Mouse (Mus musculus): Measurements from ENCODE around the gene Garem2. TPM values are rescaled to one million over a fixed set of nuclear protein-coding genes. Genes with fewer than 3 reads are reported as not detected.
"Not testable (repeated sequence)": the region's sequence is repeated elsewhere in the genome, so short reads cannot be mapped to it uniquely, and the experiment has no call there.

The Garem2 gene
- 0.52 and 0.75 TPM in 2 replicates for polyA plus RNA-seq (2015; fragmentation: Nextera tagmentation; extraction: Ambion mirVana)

DNA sequence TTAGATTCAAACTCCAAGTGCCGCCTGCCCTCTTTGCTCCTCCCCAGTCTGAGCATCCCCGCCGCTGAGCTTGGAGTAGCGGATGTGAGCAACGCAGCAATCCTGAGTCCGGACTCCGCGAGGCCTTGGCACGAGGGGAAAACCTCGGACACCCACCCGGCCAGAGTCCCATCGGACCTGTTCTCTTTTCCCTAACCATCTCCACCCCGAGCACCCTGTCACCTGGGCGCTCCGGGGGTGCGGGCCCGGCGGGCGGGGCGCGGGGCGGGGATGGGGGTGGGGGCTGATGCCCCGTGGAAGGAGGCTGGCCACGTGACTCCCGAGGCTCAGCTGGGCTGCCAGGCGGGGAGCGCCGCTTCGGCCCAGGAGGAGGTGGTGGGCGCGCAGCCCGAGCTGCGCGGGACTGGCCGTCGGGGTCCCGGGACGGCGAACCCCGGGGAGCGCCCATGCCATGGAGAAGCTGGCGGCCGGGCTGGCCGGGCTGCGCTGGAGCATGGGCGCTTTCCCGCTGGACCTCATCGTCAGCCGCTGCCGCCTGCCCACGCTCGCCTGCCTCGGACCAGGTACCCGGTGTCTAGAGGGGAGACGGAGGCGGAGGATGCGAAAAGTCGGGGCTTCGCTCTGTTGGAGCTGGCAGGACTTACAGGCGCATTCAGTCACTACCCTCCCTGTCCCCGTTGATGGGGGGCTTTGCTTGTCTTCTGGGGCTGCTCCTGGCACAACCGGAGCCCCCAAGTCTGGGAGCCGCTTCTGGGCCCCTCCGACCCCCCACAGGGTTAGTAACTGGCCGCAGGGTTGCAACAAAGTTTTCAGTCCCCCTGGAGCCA lies at the start of gene Garem2:
TSS of gene Garem2 (plus strand) at position 321 of the 827 bp plus-strand sequence.
- H3K36me3 ChIP-seq (ENCODE audit: insufficient read depth, low read length), result no peaks in the 10 kb centered on the region
- peaks cover 39% of the 10 kb centered on the region for H3K27me3 ChIP-seq (ENCODE audit: insufficient read depth, low read length)
- under 1% methylated on average over 50 of the region's 65 CpGs for WGBS
- peak within 1 kb of the TSS; percentile 95 for H3K4me2 ChIP-seq (replicated peaks; ENCODE audit: low read depth, low read length)
- H3K27ac ChIP-seq (ENCODE audit: low read length), result no peak within 1 kb of the TSS
- H3K9me3 ChIP-seq (ENCODE audit: low read length), result no peaks in the 10 kb centered on the region
- peaks cover 32% of the 10 kb centered on the region for H3K4me1 ChIP-seq (ENCODE audit: insufficient read depth, low read length)
- H3K4me3 ChIP-seq (ENCODE audit: low read length), result peak within 1 kb of the TSS; percentile 55
- peak; percentile 46 for ATAC-seq (ENCODE audit: low FRiP score, low TSS enrichment)
- peak within 1 kb of the TSS; percentile 61 for H3K9ac ChIP-seq (replicated peaks; ENCODE audit: low read length)

DNA sequence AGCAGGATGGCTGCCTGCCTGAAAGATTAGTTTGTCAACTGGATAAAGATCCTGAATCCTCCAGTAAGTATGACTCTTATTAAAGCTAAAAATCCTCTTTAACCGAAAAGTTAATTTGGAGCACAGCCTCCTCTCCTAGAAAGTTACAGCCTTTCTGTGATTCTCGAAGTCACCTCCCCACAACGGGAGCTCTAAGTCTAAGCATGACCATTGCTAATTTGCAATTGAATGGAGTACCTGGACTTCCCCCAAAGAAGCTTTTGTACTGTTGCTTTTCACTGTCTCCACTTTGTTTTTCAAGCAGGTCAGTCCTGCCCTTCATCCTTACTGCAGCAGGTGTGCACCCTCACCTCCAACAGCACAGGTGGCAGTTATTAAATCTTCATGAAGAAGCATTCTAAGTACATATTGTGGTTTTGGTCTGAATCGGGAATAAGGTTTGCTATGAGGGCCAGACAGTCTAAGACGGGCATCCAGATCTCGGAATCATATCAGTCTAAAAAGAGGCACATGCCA lies 46.7 kb upstream of the Garem2 start:
- no peaks in the 10 kb centered on the region for H3K9me3 ChIP-seq (ENCODE audit: low read length)
- no peaks in the 10 kb centered on the region for H3K27me3 ChIP-seq (ENCODE audit: insufficient read depth, low read length)
- no peak overlapping the region for H3K27ac ChIP-seq (ENCODE audit: low read length)
- peaks cover 31% of the 10 kb centered on the region for H3K36me3 ChIP-seq (ENCODE audit: insufficient read depth, low read length)
- no peak overlapping the region for H3K4me3 ChIP-seq (ENCODE audit: low read length)
- no peak overlapping the region for H3K9ac ChIP-seq (replicated peaks; ENCODE audit: low read length)
- no peak overlapping the region for H3K4me2 ChIP-seq (replicated peaks; ENCODE audit: low read depth, low read length)
- no peaks in the 10 kb centered on the region for H3K4me1 ChIP-seq (ENCODE audit: insufficient read depth, low read length)
- no peak for ATAC-seq (ENCODE audit: low FRiP score, low TSS enrichment)
- WGBS, result 88% methylated on average over 6 of the region's 6 CpGs

DNA sequence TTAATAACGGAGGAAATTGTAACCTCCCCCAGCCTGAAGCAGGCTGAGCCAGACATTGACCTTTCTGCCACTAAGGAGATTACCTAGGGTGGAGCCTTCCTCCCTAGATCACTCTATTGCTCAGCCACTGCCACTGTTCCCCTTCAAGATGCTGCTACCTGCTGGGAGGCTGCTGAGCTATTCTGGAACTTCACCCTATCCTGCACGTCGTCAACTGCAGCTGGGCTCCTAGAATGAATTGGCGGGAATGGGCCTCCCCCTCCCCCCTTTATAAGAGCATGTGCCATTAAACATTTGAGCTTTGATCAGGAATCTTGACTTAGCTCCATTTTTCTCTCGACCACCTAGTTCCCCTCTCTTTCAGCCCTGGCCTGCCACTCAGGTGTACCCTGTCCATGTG lies 45.4 kb upstream of the Garem2 start:
- not testable (repeated sequence) for H3K27ac ChIP-seq (ENCODE audit: low read length); ATAC-seq (ENCODE audit: low FRiP score, low TSS enrichment); H3K4me3 ChIP-seq (ENCODE audit: low read length); H3K9ac ChIP-seq (replicated peaks; ENCODE audit: low read length); H3K9me3 ChIP-seq (ENCODE audit: low read length); H3K27me3 ChIP-seq (ENCODE audit: insufficient read depth, low read length); H3K4me1 ChIP-seq (ENCODE audit: insufficient read depth, low read length); H3K4me2 ChIP-seq (replicated peaks; ENCODE audit: low read depth, low read length)
- peaks cover 39% of the 10 kb centered on the region for H3K36me3 ChIP-seq (ENCODE audit: insufficient read depth, low read length)
- WGBS, result 78% methylated on average over 5 of the region's 5 CpGs

DNA sequence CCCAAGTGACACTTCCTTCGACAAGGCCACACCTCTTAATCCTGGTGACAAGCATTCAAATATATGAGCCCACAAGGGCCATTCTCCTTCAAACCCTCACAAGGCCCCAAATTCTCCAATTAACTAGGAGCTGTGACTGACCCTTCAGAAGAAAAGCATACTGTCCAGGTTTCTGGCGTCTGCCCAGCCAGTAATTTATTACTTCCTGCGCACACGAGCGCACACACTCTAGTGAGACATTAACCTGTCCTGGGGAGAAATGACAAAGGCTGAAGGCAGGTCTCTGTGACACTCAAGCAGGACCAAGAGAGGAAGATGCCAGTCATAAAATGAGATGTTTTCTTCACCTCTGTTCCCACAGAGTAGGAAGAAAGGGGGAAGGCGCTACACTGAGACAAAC lies 37.2 kb upstream of the Garem2 start:
- Histone ChIP-seq H3K4me1 (ENCODE audit: insufficient read depth, low read length) (peaks cover 23% of the 10 kb centered on the region), H3K4me2 (replicated peaks; ENCODE audit: low read depth, low read length) (no peak overlapping the region), H3K27me3 (ENCODE audit: insufficient read depth, low read length) (no peaks in the 10 kb centered on the region), H3K27ac (ENCODE audit: low read length) (0 out of 2 replicates have a peak overlapping the region, but pooled peaks have one; percentile 18), H3K4me3 (ENCODE audit: low read length) (no peak overlapping the region), H3K9me3 (ENCODE audit: low read length) (no peaks in the 10 kb centered on the region), H3K9ac (replicated peaks; ENCODE audit: low read length) (no peak overlapping the region), H3K36me3 (ENCODE audit: insufficient read depth, low read length) (peaks cover 50% of the 10 kb centered on the region)
- WGBS, result 14% methylated on average over 6 of the region's 6 CpGs
- peak; percentile 46; the same call in 1 of the 2 replicates for ATAC-seq (ENCODE audit: low FRiP score, low TSS enrichment)

DNA sequence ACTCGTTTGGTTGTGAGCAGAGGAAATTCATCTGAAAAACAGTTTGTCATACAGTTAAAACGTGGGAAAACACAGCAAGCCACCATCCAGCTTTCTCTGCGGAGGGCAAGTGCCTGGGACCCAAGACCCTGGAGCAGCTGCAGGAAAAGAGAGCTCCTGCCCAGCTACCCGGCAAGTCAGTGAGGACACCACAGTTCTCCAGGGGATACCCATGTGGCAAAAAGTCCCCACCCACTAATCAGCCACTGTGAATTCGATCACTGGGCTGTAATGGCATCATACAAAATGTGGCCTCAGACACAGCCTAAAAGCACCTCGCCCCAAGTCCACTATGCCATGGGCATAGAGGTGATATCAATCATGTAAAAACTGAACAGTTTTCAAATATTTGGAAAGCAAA lies 33.3 kb upstream of the Garem2 start:
- Histone ChIP-seq H3K9me3 (ENCODE audit: low read length) (no peaks in the 10 kb centered on the region), H3K36me3 (ENCODE audit: insufficient read depth, low read length) (peaks cover 30% of the 10 kb centered on the region), H3K27ac (ENCODE audit: low read length) (no peak overlapping the region), H3K4me2 (replicated peaks; ENCODE audit: low read depth, low read length) (peak overlapping the region; percentile 83), H3K9ac (replicated peaks; ENCODE audit: low read length) (peak overlapping the region; percentile 8; the same call in 1 of the 2 replicates), H3K4me3 (ENCODE audit: low read length) (peak overlapping the region; percentile 78), H3K27me3 (ENCODE audit: insufficient read depth, low read length) (no peaks in the 10 kb centered on the region), H3K4me1 (ENCODE audit: insufficient read depth, low read length) (peaks cover 23% of the 10 kb centered on the region)
- WGBS, result 69% methylated on average over 6 of the region's 6 CpGs
- ATAC-seq (ENCODE audit: low FRiP score, low TSS enrichment), result no peak

DNA sequence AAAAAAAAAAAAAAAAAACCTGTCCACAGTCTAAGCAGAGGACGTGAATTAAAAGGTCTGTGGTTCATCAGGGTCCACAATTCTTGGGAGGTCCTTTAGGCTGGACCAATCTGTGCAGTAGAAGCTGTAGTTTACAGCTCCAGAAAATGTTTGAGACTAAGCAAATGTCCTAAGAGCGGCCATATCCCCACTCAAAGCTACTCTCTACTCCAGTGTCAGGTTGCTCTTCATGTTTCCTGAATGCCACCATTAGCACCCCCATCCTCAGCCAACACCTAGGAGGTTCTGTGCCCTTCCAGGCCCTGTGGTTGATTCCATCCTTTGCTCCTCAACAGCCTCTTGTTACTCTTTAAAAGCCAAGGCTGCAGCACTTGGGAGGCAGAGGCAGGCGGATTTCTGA lies 32.6 kb upstream of the Garem2 start:
- Histone ChIP-seq H3K36me3 (ENCODE audit: insufficient read depth, low read length) (peaks cover 26% of the 10 kb centered on the region), H3K4me2 (replicated peaks; ENCODE audit: low read depth, low read length) (peak overlapping the region; percentile 83), H3K4me3 (ENCODE audit: low read length) (peak overlapping the region; percentile 78), H3K27me3 (ENCODE audit: insufficient read depth, low read length) (no peaks in the 10 kb centered on the region), H3K9ac (replicated peaks; ENCODE audit: low read length) (peak overlapping the region; percentile 82), H3K4me1 (ENCODE audit: insufficient read depth, low read length) (peaks cover 23% of the 10 kb centered on the region), H3K9me3 (ENCODE audit: low read length) (no peaks in the 10 kb centered on the region), H3K27ac (ENCODE audit: low read length) (no peak overlapping the region)
- WGBS, result 29% methylated on average over 3 of the region's 3 CpGs
- ATAC-seq (ENCODE audit: low FRiP score, low TSS enrichment), result no peak

DNA sequence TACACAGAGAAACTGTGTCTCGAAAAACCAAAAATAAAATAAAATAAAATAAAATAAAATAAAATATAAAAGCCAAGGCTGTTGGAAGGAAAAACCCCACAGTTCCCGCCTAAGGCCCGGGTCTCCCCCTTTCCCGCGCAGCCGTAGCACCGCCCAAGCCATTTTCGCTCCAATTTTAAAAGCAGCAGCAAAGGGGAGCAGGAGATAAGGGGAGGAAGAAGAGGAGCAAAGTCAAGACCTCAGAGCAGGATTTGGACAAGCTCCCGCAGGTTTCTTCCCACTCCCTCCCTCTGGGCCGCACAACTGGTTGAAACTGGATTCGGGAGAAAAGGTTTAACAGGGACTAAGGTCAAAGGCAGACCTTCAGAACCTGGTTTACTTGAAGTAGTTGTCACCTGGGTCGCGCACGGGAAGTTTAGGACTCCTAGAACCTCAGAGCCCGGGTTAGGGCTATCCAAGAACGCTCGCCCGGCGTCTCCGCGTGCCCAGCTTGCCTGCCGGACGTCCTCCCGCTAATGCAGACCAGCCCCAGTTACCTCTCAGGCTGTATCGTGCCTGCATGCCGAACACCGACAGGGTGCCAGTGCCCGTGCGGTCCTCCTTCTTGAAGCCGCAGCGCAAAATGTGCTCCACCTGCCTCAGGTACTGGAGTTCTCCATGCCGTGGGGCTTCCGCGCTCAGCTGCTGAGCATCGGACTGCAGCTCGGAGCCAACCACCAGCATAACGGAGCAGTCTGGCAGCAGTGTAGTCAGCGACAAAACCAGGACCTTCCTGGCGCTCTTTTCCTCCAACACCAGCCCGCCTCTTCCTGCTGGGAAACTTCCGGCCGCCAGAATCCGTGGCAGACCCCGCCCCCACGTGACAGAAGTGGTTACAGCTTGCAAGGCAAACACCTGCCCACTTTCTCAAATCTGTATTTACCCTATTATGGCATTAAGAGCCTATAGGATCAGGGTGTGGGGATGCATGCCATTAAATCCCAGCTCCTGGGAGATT lies 31.8 kb upstream of the Garem2 start, which contains the start of gene Tyms:
TSS of gene Tyms (minus strand) at position 793 of the 997 bp plus-strand sequence.
- H3K36me3 ChIP-seq (ENCODE audit: insufficient read depth, low read length), result peaks cover 19% of the 10 kb centered on the region
- no peaks in the 10 kb centered on the region for H3K27me3 ChIP-seq (ENCODE audit: insufficient read depth, low read length)
- H3K4me3 ChIP-seq (ENCODE audit: low read length), result peak within 1 kb of the TSS; percentile 78
- H3K27ac ChIP-seq (ENCODE audit: low read length), result peak within 1 kb of the TSS; percentile 92
- peak within 1 kb of the TSS; percentile 83 for H3K4me2 ChIP-seq (replicated peaks; ENCODE audit: low read depth, low read length)
- H3K4me1 ChIP-seq (ENCODE audit: insufficient read depth, low read length), result peaks cover 16% of the 10 kb centered on the region
- peak within 1 kb of the TSS; percentile 82 for H3K9ac ChIP-seq (replicated peaks; ENCODE audit: low read length)
- no peaks in the 10 kb centered on the region for H3K9me3 ChIP-seq (ENCODE audit: low read length)
- ATAC-seq (ENCODE audit: low FRiP score, low TSS enrichment), result peak; percentile 94
- under 1% methylated on average over 45 of the region's 45 CpGs for WGBS

DNA sequence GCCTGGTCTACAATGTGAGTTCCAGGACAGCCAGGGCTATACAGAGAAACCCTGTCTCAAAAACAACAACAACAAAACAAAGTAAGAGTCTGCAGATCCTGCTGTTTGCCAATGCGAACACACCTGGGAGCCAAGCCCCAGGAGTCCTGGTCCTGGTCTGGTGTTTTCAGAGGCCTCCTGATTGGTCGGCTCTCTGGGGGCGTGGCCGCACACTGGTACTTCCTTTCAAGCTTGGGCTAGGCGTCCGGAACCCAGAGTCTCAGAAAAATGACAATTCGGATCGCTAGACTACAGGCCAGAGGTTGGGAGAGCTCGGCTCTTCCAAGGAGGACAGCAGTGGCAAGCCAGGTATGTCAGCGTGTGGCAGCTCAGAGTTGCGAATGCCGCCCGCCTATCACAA lies 12.3 kb upstream of the Garem2 start:
- no peaks in the 10 kb centered on the region for H3K27me3 ChIP-seq (ENCODE audit: insufficient read depth, low read length)
- no peak for ATAC-seq (ENCODE audit: low FRiP score, low TSS enrichment)
- H3K4me3 ChIP-seq (ENCODE audit: low read length), result no peak overlapping the region
- WGBS, result 64% methylated on average over 13 of the region's 13 CpGs
- H3K9me3 ChIP-seq (ENCODE audit: low read length), result no peaks in the 10 kb centered on the region
- no peak overlapping the region for H3K4me2 ChIP-seq (replicated peaks; ENCODE audit: low read depth, low read length)
- H3K27ac ChIP-seq (ENCODE audit: low read length), result no peak overlapping the region
- no peak overlapping the region for H3K9ac ChIP-seq (replicated peaks; ENCODE audit: low read length)
- no peaks in the 10 kb centered on the region for H3K36me3 ChIP-seq (ENCODE audit: insufficient read depth, low read length)
- no peaks in the 10 kb centered on the region for H3K4me1 ChIP-seq (ENCODE audit: insufficient read depth, low read length)

DNA sequence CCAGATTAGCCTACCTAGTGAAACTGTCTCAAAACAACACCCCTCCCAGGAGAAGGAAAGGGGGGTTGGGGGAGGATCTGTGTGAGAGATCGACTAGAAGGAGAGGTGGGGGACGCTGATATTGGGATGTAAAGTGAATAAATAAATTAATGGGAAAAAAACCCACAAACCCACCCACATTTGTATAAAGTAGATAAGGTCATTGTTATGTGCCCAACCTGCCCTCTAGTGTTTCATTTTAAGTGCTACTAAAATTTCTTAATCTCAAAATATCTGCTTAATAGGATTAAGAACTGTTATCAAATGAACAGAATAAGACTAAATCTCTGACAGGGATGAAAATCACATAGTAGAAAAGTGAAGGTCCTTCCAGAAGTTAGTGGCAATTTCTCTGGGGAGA lies 10.6 kb upstream of the Garem2 start:
- Histone ChIP-seq H3K9ac (replicated peaks; ENCODE audit: low read length) (no peak overlapping the region), H3K27me3 (ENCODE audit: insufficient read depth, low read length) (no peaks in the 10 kb centered on the region), H3K4me2 (replicated peaks; ENCODE audit: low read depth, low read length) (no peak overlapping the region), H3K27ac (ENCODE audit: low read length) (no peak overlapping the region), H3K4me1 (ENCODE audit: insufficient read depth, low read length) (no peaks in the 10 kb centered on the region), H3K36me3 (ENCODE audit: insufficient read depth, low read length) (no peaks in the 10 kb centered on the region), H3K9me3 (ENCODE audit: low read length) (no peaks in the 10 kb centered on the region), H3K4me3 (ENCODE audit: low read length) (no peak overlapping the region)
- no peak for ATAC-seq (ENCODE audit: low FRiP score, low TSS enrichment)
- WGBS, result 41% methylated on average over 2 of the region's 2 CpGs
